Mouse (Mus musculus) brain, embryonic 14.5 days (tissue): ENCODE data around the gene Pear1.

Experiments
- CTCF ChIP-seq: fragments of 200-500 bp; IDR thresholded peaks from 2 replicates; pipeline ENCODE4 v1.5.1; 2012; ENCODE audit warnings: inconsistent platforms, mild to moderate bottlenecking, moderate library complexity, borderline replicate concordance; ENCODE audit not compliant: insufficient read depth, insufficient read length; ENCODE audit errors: extremely low read depth
- POLR2A ChIP-seq: fragments of 200-500 bp; IDR thresholded peaks from 2 replicates; pipeline ENCODE4 v1.6.1; 2012; ENCODE audit warnings: mild to moderate bottlenecking, inconsistent platforms, borderline replicate concordance; ENCODE audit not compliant: poor library complexity, insufficient read depth, insufficient read length, severe bottlenecking; ENCODE audit errors: extremely low read depth

DNA sequence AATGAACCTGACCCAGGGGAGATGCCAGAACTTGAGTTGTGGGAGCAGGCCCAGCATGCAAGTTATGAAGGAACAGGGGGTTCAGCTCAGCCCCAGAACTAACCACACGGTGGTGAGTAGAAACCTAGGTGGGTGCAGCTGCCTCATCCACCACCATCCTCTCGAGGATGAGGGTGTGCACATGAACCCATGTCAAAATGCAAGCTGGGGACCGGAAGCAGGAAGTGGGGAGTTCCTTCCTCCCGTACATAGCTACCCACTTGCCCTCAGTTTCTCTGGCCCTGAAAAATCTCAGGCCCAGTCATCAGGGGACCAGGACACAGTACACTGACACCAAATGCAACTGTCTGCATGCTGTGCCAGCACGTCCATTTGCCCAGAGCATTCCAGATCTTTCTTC is 23.6 kb upstream of the Pear1 start:
- TF ChIP-seq CTCF (no peak), POLR2A (no peak)
